Mouse (Mus musculus): ENCODE measurements around the gene Ceacam19. TPM values are rescaled to one million over a fixed set of nuclear protein-coding genes. Genes with fewer than 3 reads are reported as not detected.
A peak's percentile ranks its signal among the peaks of the same experiment; 100 is the strongest.

Ceacam19 gene
- total RNA-seq, 2 experiments from 2014 or later = not detected

- no peak for DNase-seq
- intact Hi-C loops (cut with DNase I) = loop anchor here (1.0 to 5.0 kb wide), 2 partner anchors 40 to 91 kb away; partner anchors contain the start of gene Nectin2
Measured at GRCm38 (mm10) chr7:19842885-19843504, 44.8 kb downstream of the Ceacam19 start.

DNA sequence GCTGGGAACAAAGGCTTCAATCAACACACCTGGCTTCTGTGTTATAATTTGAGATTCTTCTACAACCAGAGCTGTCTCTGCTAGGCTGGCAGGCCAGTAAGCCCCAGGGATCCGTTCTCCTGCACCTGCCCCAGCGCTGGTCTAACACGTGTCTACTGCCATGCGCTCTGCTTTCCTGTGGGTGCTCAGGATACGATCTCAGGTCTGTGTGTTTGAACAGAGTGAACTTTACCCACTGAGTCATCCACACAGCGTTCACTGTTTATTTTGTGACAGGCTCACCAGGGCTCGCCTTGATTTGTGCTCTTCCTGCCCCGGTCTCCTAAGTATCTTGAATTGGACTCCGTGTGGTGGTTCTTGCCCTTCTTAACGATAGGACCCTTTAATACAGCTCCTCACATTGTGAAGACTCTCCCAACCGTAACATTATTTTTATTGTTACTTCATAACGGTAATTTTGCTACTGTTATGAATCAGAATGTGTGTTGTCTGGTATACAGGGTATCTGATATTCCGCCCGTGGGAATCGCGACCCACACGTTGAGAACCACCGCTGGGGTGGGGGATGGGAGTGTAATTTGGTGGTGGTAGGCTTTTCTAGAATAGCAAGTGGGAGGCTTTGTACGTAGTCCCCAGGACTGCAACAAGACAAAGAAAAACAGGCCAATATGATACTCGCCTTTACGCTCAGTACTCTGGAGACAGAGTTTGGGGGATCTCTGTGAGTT is 45.9 kb downstream of the Ceacam19 start:
- intact Hi-C loops (cut with DNase I) = loop anchor here (5.0 kb wide), 1 partner anchor 90 kb away; the partner anchor contains the start of gene Nectin2
- DNase-seq = no peak

DNA sequence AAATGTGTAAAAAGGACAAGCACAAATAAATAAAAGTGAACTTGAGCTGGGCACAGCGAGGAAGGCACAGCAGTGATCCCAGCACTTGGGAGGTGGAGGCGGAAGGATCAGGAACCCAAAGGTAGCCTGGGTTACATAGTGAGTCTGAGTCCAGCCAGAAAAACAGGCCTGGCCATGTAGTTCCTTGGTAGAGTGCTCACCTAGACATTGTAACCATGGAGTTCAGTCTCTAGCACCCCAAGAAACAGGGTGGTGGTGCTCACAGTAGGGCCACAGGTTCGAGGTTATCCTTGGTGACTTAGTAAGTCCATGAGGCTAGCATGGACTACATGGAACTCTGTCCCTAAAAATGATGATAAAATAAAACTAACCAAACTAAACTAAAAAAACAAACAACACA is 46.8 kb downstream of the Ceacam19 start:
- intact Hi-C loops (cut with DNase I) = loop anchor here (5.0 kb wide), 1 partner anchor 89 kb away; the partner anchor contains the start of gene Nectin2
- DNase-seq = no peak

GRCm38 (mm10) chr7:19840371-19840770 is 47.4 kb downstream of the Ceacam19 start:
- intact Hi-C loops (cut with DNase I) = loop anchor here (5.0 kb wide), 1 partner anchor 88 kb away; the partner anchor contains the start of gene Nectin2
- DNase-seq = no peak

- DNase-seq = no peak
- intact Hi-C loops (cut with DNase I) = no loop called here
Measured at GRCm38 (mm10) chr7:19836843-19837242, 50.9 kb downstream of the Ceacam19 start.

GRCm38 (mm10) chr7:19834055-19834454 is 53.7 kb downstream of the Ceacam19 start:
- DNase-seq = no peak
- intact Hi-C loops (cut with DNase I) = no loop called here

- no peak for DNase-seq
- intact Hi-C loops (cut with DNase I) = no loop called here
Measured at GRCm38 (mm10) chr7:19831837-19832236, 55.9 kb downstream of the Ceacam19 start.

DNA sequence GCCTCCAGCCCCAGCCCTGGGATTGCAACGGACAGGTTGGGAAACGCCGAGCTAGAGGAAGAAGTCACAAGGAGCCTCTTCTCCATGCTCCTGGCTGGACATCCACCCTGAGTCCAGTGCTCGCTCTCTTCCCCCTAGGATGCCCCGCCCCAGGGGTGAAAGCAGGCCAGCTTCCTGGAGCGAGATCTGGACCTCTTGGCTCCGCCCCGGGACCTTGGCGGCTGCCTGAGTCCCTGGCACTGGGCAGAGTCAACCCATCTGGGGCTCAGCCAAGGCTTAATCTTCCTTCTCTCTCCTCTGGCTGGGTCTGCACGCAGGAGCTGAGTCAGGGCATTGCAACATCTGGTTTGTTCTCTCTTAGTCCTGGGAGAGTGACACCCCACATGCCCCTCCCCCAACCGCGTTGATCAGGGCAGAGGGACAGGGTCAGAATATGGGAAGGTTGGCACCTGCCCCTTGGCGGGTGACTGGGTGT is 57.0 kb downstream of the Ceacam19 start:
- DNase-seq = peak; percentile 90 to 93
- intact Hi-C loops (cut with DNase I) = no loop called here

GRCm38 (mm10) chr7:19829694-19830093 is 58.1 kb downstream of the Ceacam19 start:
- intact Hi-C loops (cut with DNase I) = no loop called here
- no peak for DNase-seq

- peak in 1 of 2 experiments; percentile 28 for DNase-seq
- intact Hi-C loops (cut with DNase I) = no loop called here
Measured at GRCm38 (mm10) chr7:19826756-19827155, 61.0 kb downstream of the Ceacam19 start.

Other genes starting within 250 kb of the Ceacam19 start
- gene Clptm1, start 222.9 kb downstream of the Ceacam19 start, total RNA-seq (2021) = 10 to 100 TPM; 39.2 to 45.7 TPM
- gene Apoc2, start 210.0 kb downstream of the Ceacam19 start, total RNA-seq (2021) = under 1 TPM in 1 of 2 experiments, not detected in 1; 0.99 TPM
- not detected for gene Gm44805, start 206.5 kb downstream of the Ceacam19 start, total RNA-seq (2021)
- gene Apoc4, start 206.5 kb downstream of the Ceacam19 start, total RNA-seq (2021) = under 1 TPM in 1 of 2 experiments, not detected in 1; 0.43 TPM
- 1 to 10 TPM in 1 of 2 experiments, under 1 TPM in 1; 0.94 to 1.4 TPM for gene Apoc1, start 195.3 kb downstream of the Ceacam19 start, total RNA-seq (2021)
- gene Apoe, start 188.8 kb downstream of the Ceacam19 start, total RNA-seq (2021) = 10 to 100 TPM; 49.0 to 51.4 TPM
- gene Tomm40, start 172.5 kb downstream of the Ceacam19 start, total RNA-seq (2021) = 10 to 100 TPM; 36.8 to 47.6 TPM
- 1 to 10 TPM; 2.0 to 2.3 TPM for gene Nectin2, start 137.5 kb downstream of the Ceacam19 start, total RNA-seq (2021)
- gene Bcam, start 116.9 kb downstream of the Ceacam19 start, total RNA-seq (2021) = 10 to 100 TPM; 22.0 to 22.6 TPM
- gene Cblc, start 91.2 kb downstream of the Ceacam19 start, total RNA-seq (2021) = not detected
- gene Bcl3, start 65.2 kb downstream of the Ceacam19 start, total RNA-seq (2021) = 1 to 10 TPM; 1.1 to 1.5 TPM
- not detected for gene Gm19345, start 36.0 kb downstream of the Ceacam19 start, total RNA-seq (2021)
- gene Ceacam16, start 26.7 kb downstream of the Ceacam19 start, total RNA-seq (2021) = not detected
- 1 to 10 TPM; 4.6 to 7.7 TPM for gene Pvr, start 33.2 kb upstream of the Ceacam19 start, total RNA-seq (2021)
- gene Igsf23, start 62.8 kb upstream of the Ceacam19 start, total RNA-seq (2021) = not detected
- not detected for gene Ceacam20, start 77.4 kb upstream of the Ceacam19 start, total RNA-seq (2021)
- not detected for gene Nlrp9b, start 103.5 kb upstream of the Ceacam19 start, total RNA-seq (2021)
- not detected for gene Vmn1r91, start 211.7 kb upstream of the Ceacam19 start, total RNA-seq (2021)
- not detected for gene Gm16442, start 234.6 kb upstream of the Ceacam19 start, total RNA-seq (2021)